Comparison of ENCODE assay signal across 12 mouse cellular contexts in the genomic region with DNA sequence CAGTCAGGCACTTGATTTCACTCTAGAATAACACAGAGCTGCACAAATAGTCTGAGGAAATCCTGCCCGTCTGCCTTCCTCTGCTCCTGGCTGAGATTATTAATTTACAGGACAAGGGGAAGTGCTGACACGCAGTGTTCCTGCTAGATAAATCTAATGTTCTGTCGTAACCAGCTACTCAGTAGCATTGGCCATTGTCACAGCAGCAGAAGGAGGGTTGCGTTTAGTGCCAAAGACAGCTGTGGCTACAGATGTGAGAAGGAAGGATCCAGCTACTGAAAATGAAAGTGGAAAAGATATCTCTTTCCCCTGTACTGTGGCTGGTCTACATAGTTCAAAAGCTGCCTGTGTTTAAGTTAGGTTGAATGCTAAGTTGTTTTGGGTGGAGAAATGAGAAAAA. TPM values are rescaled to one million over a fixed set of nuclear protein-coding genes. Genes with fewer than 3 reads are reported as not detected.
DNase-seq lines count a peak whose midpoint lies in the region; ATAC-seq and TF ChIP-seq lines count a peak whose summit lies in the region.
"Had no signal": no experiment of that assay in that cellular context is flagged by ENCODE, and none has a peak within 500 bp of the region (broad histone marks: within the 10 kb centered on the region; RNA-seq: fewer than 3 reads in every experiment).

No protein-coding gene starts in this region.

- H3K9me3 ChIP-seq in CH12.LX (replicated peaks; ENCODE audit: low read length): no peaks in the 10 kb centered on the region
- H3K9me3 ChIP-seq in hindbrain, embryonic 12.5 days (replicated peaks): no peaks in the 10 kb centered on the region
- H3K9me3 ChIP-seq: hindbrain, embryonic 15.5 days; neural tube, embryonic 13.5 days had no signal

- H3K27ac ChIP-seq in CH12.LX (ENCODE audit: insufficient read depth, low read depth): peak overlapping the region; percentile 22; the same call in 1 of the 2 replicates
- H3K27ac ChIP-seq in hindbrain, embryonic 12.5 days: no peak overlapping the region
- H3K27ac ChIP-seq: hindbrain, embryonic 15.5 days; neural tube, embryonic 13.5 days had no signal

- peaks cover 40 to 59% of the 10 kb centered on the region in 2 experiments for H3K36me3 ChIP-seq in CH12.LX (replicated peaks in 1 of 2; ENCODE audit: control insufficient read depth in 1 of 2, insufficient read depth in 1 of 2, low read length in 1 of 2)
- 0 out of 2 replicates have a peak, but pooled peaks cover 4% of the 10 kb centered on the region for H3K36me3 ChIP-seq in hindbrain, embryonic 12.5 days
- H3K36me3 ChIP-seq: hindbrain, embryonic 15.5 days had no signal

- dilution Hi-C loops in CH12.LX (cut with MboI; ENCODE audit: extremely low pct_ligation_motif_present, extremely low pct_unique_long_range_greater_than_20kb, low sequenced_read_pairs): no loop called here

- DNase-seq in CH12.LX (ENCODE audit: extremely low read depth) (no peak), adipocyte (ENCODE audit: low spot score) (peak; percentile 24)
- peak; percentile 19 for DNase-seq in heart, postnatal 25 days (ENCODE audit: low spot score)
- DNase-seq in lung, adult 18-20 months: peak; percentile 31 to 50
- DNase-seq in cerebellum, adult 18-20 months: no peak
- no peak for DNase-seq in left cerebral cortex, postnatal 14 days (ENCODE audit: low spot score in 2 of 2)
- DNase-seq: cerebellum, adult 11-12 months; thymus, postnatal 4 days had no signal

- intact Hi-C loops in heart, postnatal 25 days (cut with DNase I): no loop called here
- intact Hi-C loops in left cerebral cortex, postnatal 14 days (cut with DNase I): no loop called here

- 80% methylated on average over 4 of the region's 4 CpGs for WGBS in hindbrain, embryonic 12.5 days

- no peak for TF ChIP-seq RAD21 in CH12.LX (IDR thresholded peaks at IDR 0.05; ENCODE audit: low read depth, low read length)

- TF ChIP-seq CTCF in CH12.LX (conservative IDR thresholded peaks at IDR 0.05 in 1 of 2, IDR thresholded peaks at IDR 0.05 in 1 of 2; ENCODE audit: low read depth in 2 of 2, low read length in 2 of 2): no peak

- H3K79me2 ChIP-seq in CH12.LX (replicated peaks; ENCODE audit: control insufficient read depth, extremely low read depth, insufficient read depth, poor library complexity, severe bottlenecking): no peaks in the 10 kb centered on the region

- no peak for TF ChIP-seq POLR2A in CH12.LX (IDR thresholded peaks at IDR 0.05; ENCODE audit: low read depth, low read length)

- no peak; the same call in 1 of the 2 replicates for TF ChIP-seq EP300 in CH12.LX (IDR thresholded peaks at IDR 0.05; ENCODE audit: low read length)

- no peaks in the 10 kb centered on the region for H3K27me3 ChIP-seq in CH12.LX (replicated peaks)
- no peaks in the 10 kb centered on the region for H3K27me3 ChIP-seq in hindbrain, embryonic 12.5 days
- H3K27me3 ChIP-seq: hindbrain, embryonic 15.5 days; neural tube, embryonic 13.5 days; Patski had no signal

- no peak overlapping the region for H3K4me3 ChIP-seq in CH12.LX (replicated peaks in 1 of 3; ENCODE audit: low read depth in 2 of 3, low read length in 2 of 3, poor library complexity in 1 of 3)
- H3K4me3 ChIP-seq in hindbrain, embryonic 12.5 days: no peak overlapping the region
- H3K4me3 ChIP-seq: hindbrain, embryonic 15.5 days; neural tube, embryonic 13.5 days had no signal

- H3K9ac ChIP-seq in CH12.LX (ENCODE audit: insufficient read depth, low read depth): peak overlapping the region; percentile 15
- H3K9ac ChIP-seq in hindbrain, embryonic 12.5 days: no peak overlapping the region
- H3K9ac ChIP-seq: hindbrain, embryonic 15.5 days; neural tube, embryonic 13.5 days had no signal

- in situ Hi-C loops in CH12.LX (cut with MboI; ENCODE audit: low pct_ligation_motif_present, low pct_unique_long_range_greater_than_20kb, low sequenced_read_pairs): loop anchor here (5.0 to 10.0 kb wide), 2 partner anchors 70 to 272 kb away; partner anchors contain the start of genes Fgd6, Usp44 and Vezt

- ATAC-seq in hindbrain, embryonic 12.5 days (ENCODE audit: low FRiP score): no peak
- ATAC-seq: Patski had no signal

- H3K4me2 ChIP-seq in CH12.LX (ENCODE audit: insufficient read depth, low read depth, poor library complexity, severe bottlenecking): peak overlapping the region; percentile 57
- no peak overlapping the region for H3K4me2 ChIP-seq in hindbrain, embryonic 12.5 days (replicated peaks)
- H3K4me2 ChIP-seq: hindbrain, embryonic 15.5 days; neural tube, embryonic 13.5 days had no signal

- H3K4me1 ChIP-seq in CH12.LX (ENCODE audit: control insufficient read depth in 1 of 2, insufficient read depth in 2 of 2): peaks cover 10 to 28% of the 10 kb centered on the region in 2 experiments
- no peaks in the 10 kb centered on the region for H3K4me1 ChIP-seq in hindbrain, embryonic 12.5 days
- H3K4me1 ChIP-seq: hindbrain, embryonic 15.5 days; neural tube, embryonic 13.5 days had no signal

TF ChIP-seq in CH12.LX, 34 proteins besides CTCF, POLR2A, EP300 and RAD21:
- TF ChIP-seq MAFK (IDR thresholded peaks at IDR 0.05; ENCODE audit: insufficient replicate concordance, low read length): no peak
- no peak for TF ChIP-seq E2F4 (IDR thresholded peaks at IDR 0.05; ENCODE audit: insufficient replicate concordance, low read depth, low read length)
- TF ChIP-seq UBTF (IDR thresholded peaks at IDR 0.05; ENCODE audit: low read depth, low read length): no peak
- TF ChIP-seq JUN (IDR thresholded peaks at IDR 0.05; ENCODE audit: insufficient read depth, low read depth, low read length): no peak
- no peak for TF ChIP-seq ZNF384 (IDR thresholded peaks at IDR 0.05; ENCODE audit: low read depth, low read length)
- no peak for TF ChIP-seq MXI1 (IDR thresholded peaks at IDR 0.05; ENCODE audit: low read depth, low read length)
- peak; percentile 50; the same call in 1 of the 2 replicates for TF ChIP-seq TCF12 (IDR thresholded peaks at IDR 0.05; ENCODE audit: low read depth, low read length)
- TF ChIP-seq POLR2AphosphoS2 (IDR thresholded peaks at IDR 0.05; ENCODE audit: low read depth, low read length): no peak
- no peak for TF ChIP-seq SMC3 (IDR thresholded peaks at IDR 0.05; ENCODE audit: low read depth, low read length)
- TF ChIP-seq MAX (IDR thresholded peaks at IDR 0.05; ENCODE audit: low read length): no peak
- 0 out of 2 replicates have a peak, but pooled peaks have one; percentile 24 for TF ChIP-seq TBP (conservative IDR thresholded peaks at IDR 0.05; ENCODE audit: low read depth, low read length)
- no peak for TF ChIP-seq USF2 (conservative IDR thresholded peaks at IDR 0.05; ENCODE audit: low read depth, low read length)
- TF ChIP-seq ETS1 (conservative IDR thresholded peaks at IDR 0.05; ENCODE audit: low read depth, low read length): peak; percentile 35; the same call in 1 of the 2 replicates
- TF ChIP-seq PAX5 (IDR thresholded peaks at IDR 0.05; ENCODE audit: low read length): no peak

RNA-seq across cellular contexts. Expression of gene Nr2c1, which starts 40.7 kb away (rescaled TPM):
- 3.6 and 3.9 TPM in 2 replicates for total RNA-seq in CH12.LX (2012; rRNA removed)
- total RNA-seq in CH12.LX (2014; rRNA removed): 5.4 and 5.7 TPM in 2 replicates
- polyA plus RNA-seq in CH12.LX (2012; ENCODE audit: insufficient read length, low read depth): 6.5 TPM in 2 replicates
- total RNA-seq in heart, postnatal 25 days (2021): 1 to 10 TPM; 7.1 to 7.6 TPM
- polyA plus RNA-seq in hindbrain, embryonic 12.5 days (2016; fragmentation: Nextera tagmentation; extraction: Ambion mirVana): 12.2 and 12.3 TPM in 2 replicates
- total RNA-seq in left cerebral cortex, postnatal 14 days (2021): 1 to 10 TPM; 8.1 to 8.5 TPM

Comparison
In these comparisons a context has a peak if more than half of its experiments do, and no peak if none do; other contexts are left out.
1. DNase-seq: peak in adipocyte (single experiment), heart, postnatal 25 days (single experiment) and lung, adult 18-20 months (2 of 2); none in CH12.LX (single experiment), cerebellum, adult 18-20 months (0 of 2) and left cerebral cortex, postnatal 14 days (0 of 2).